Mouse (Mus musculus): ENCODE data around the gene Galnt10. TPM values are rescaled to one million over a fixed set of nuclear protein-coding genes. Genes with fewer than 3 reads are reported as not detected.

Gene Galnt10
- polyA plus RNA-seq, 1 experiment from 2014 or later = 27.5 TPM

- Histone ChIP-seq H3K9ac (no peak overlapping the region), H3K9me3 (replicated peaks) (no peaks in the 10 kb centered on the region), H3K36me3 (0 out of 2 replicates have a peak, but pooled peaks cover 10% of the 10 kb centered on the region), H3K4me2 (replicated peaks) (no peak overlapping the region), H3K4me1 (peaks cover 7% of the 10 kb centered on the region), H3K27me3 (no peaks in the 10 kb centered on the region), H3K27ac (replicated peaks) (no peak overlapping the region), H3K4me3 (replicated peaks) (no peak overlapping the region)
- ATAC-seq (ENCODE audit: insufficient number of reproducible peaks, low FRiP score, low TSS enrichment, low read depth) = no peak
- WGBS = 93% methylated on average over 8 of the region's 8 CpGs
Measured at GRCm38 (mm10) chr11:57771676-57772075, 126.4 kb downstream of the Galnt10 start.

GRCm38 (mm10) chr11:57773479-57773878, 128.2 kb downstream of the Galnt10 start:
- Histone ChIP-seq H3K9ac (no peak overlapping the region), H3K4me1 (peaks cover 9% of the 10 kb centered on the region), H3K27me3 (no peaks in the 10 kb centered on the region), H3K4me3 (replicated peaks) (no peak overlapping the region), H3K36me3 (0 out of 2 replicates have a peak, but pooled peaks cover 10% of the 10 kb centered on the region), H3K9me3 (replicated peaks) (no peaks in the 10 kb centered on the region), H3K4me2 (replicated peaks) (no peak overlapping the region), H3K27ac (replicated peaks) (no peak overlapping the region)
- no peak for ATAC-seq (ENCODE audit: insufficient number of reproducible peaks, low FRiP score, low TSS enrichment, low read depth)
- 26% methylated on average over 13 of the region's 13 CpGs for WGBS

GRCm38 (mm10) chr11:57773936-57774335, 128.7 kb downstream of the Galnt10 start:
- Histone ChIP-seq H3K9me3 (replicated peaks) (no peaks in the 10 kb centered on the region), H3K4me1 (peaks cover 11% of the 10 kb centered on the region), H3K9ac (no peak overlapping the region), H3K27me3 (no peaks in the 10 kb centered on the region), H3K4me3 (replicated peaks) (no peak overlapping the region), H3K4me2 (replicated peaks) (no peak overlapping the region), H3K36me3 (0 out of 2 replicates have a peak, but pooled peaks cover 10% of the 10 kb centered on the region), H3K27ac (replicated peaks) (no peak overlapping the region)
- 10% methylated on average over 4 of the region's 4 CpGs for WGBS
- no peak for ATAC-seq (ENCODE audit: insufficient number of reproducible peaks, low FRiP score, low TSS enrichment, low read depth)

GRCm38 (mm10) chr11:57775868-57776267, 130.6 kb downstream of the Galnt10 start:
- no peak overlapping the region for H3K27ac ChIP-seq (replicated peaks)
- 0 out of 2 replicates have a peak, but pooled peaks cover 7% of the 10 kb centered on the region for H3K36me3 ChIP-seq
- peaks cover 11% of the 10 kb centered on the region for H3K4me1 ChIP-seq
- H3K4me2 ChIP-seq (replicated peaks) = no peak overlapping the region
- H3K27me3 ChIP-seq = no peaks in the 10 kb centered on the region
- WGBS = 61% methylated on average over 6 of the region's 6 CpGs
- ATAC-seq (ENCODE audit: insufficient number of reproducible peaks, low FRiP score, low TSS enrichment, low read depth) = no peak
- no peak overlapping the region for H3K4me3 ChIP-seq (replicated peaks)
- H3K9ac ChIP-seq = no peak overlapping the region
- no peaks in the 10 kb centered on the region for H3K9me3 ChIP-seq (replicated peaks)

GRCm38 (mm10) chr11:57776546-57776945, 131.3 kb downstream of the Galnt10 start:
- Histone ChIP-seq H3K4me1 (peaks cover 11% of the 10 kb centered on the region), H3K36me3 (peaks cover 3% of the 10 kb centered on the region; the same call in 1 of the 2 replicates), H3K27me3 (no peaks in the 10 kb centered on the region), H3K4me3 (replicated peaks) (no peak overlapping the region), H3K27ac (replicated peaks) (no peak overlapping the region), H3K9ac (no peak overlapping the region), H3K9me3 (replicated peaks) (no peaks in the 10 kb centered on the region), H3K4me2 (replicated peaks) (no peak overlapping the region)
- no peak for ATAC-seq (ENCODE audit: insufficient number of reproducible peaks, low FRiP score, low TSS enrichment, low read depth)
- 82% methylated on average over 3 of the region's 3 CpGs for WGBS

- no peak overlapping the region for H3K27ac ChIP-seq (replicated peaks)
Measured at GRCm38 (mm10) chr11:57778349-57778748, 133.1 kb downstream of the Galnt10 start.

GRCm38 (mm10) chr11:57779824-57780223, 134.6 kb downstream of the Galnt10 start:
- no peak overlapping the region for H3K4me2 ChIP-seq (replicated peaks)

More at GRCm38 (mm10) chr11:57778349-57778748, 133.1 kb downstream of the Galnt10 start:
- Histone ChIP-seq H3K36me3 (no peaks in the 10 kb centered on the region; the same call in none of the 2 replicates), H3K27me3 (no peaks in the 10 kb centered on the region), H3K4me1 (peaks cover 11% of the 10 kb centered on the region), H3K9me3 (replicated peaks) (no peaks in the 10 kb centered on the region), H3K9ac (no peak overlapping the region), H3K4me2 (replicated peaks) (no peak overlapping the region), H3K4me3 (replicated peaks) (no peak overlapping the region)
- peak; percentile 41; the same call in 1 of the 2 replicates for ATAC-seq (ENCODE audit: insufficient number of reproducible peaks, low FRiP score, low TSS enrichment, low read depth)
- WGBS = 21% methylated on average over 5 of the region's 5 CpGs

GRCm38 (mm10) chr11:57786616-57787418, 141.6 kb downstream of the Galnt10 start:
- H3K9ac ChIP-seq = no peak overlapping the region
- 0 out of 2 replicates have a peak, but pooled peaks have one; percentile 29 for ATAC-seq (ENCODE audit: insufficient number of reproducible peaks, low FRiP score, low TSS enrichment, low read depth)
- WGBS = 28% methylated on average over 18 of the region's 18 CpGs
- peak overlapping the region; percentile 49 for H3K27ac ChIP-seq (replicated peaks)
- no peak overlapping the region for H3K4me3 ChIP-seq (replicated peaks)
- no peaks in the 10 kb centered on the region; the same call in 1 of the 2 replicates for H3K36me3 ChIP-seq
- no peak overlapping the region for H3K4me2 ChIP-seq (replicated peaks)
- no peaks in the 10 kb centered on the region for H3K27me3 ChIP-seq
- peaks cover 11% of the 10 kb centered on the region for H3K4me1 ChIP-seq
- H3K9me3 ChIP-seq (replicated peaks) = no peaks in the 10 kb centered on the region

More at GRCm38 (mm10) chr11:57779824-57780223, 134.6 kb downstream of the Galnt10 start:
- no peak overlapping the region for H3K27ac ChIP-seq (replicated peaks)
- no peak overlapping the region for H3K9ac ChIP-seq
- H3K4me3 ChIP-seq (replicated peaks) = no peak overlapping the region
- no peaks in the 10 kb centered on the region for H3K27me3 ChIP-seq
- WGBS = 71% methylated on average over 14 of the region's 14 CpGs
- H3K36me3 ChIP-seq = no peaks in the 10 kb centered on the region; the same call in none of the 2 replicates
- H3K9me3 ChIP-seq (replicated peaks) = no peaks in the 10 kb centered on the region
- ATAC-seq (ENCODE audit: insufficient number of reproducible peaks, low FRiP score, low TSS enrichment, low read depth) = no peak
- H3K4me1 ChIP-seq = peaks cover 11% of the 10 kb centered on the region

GRCm38 (mm10) chr11:57787913-57788312, 142.7 kb downstream of the Galnt10 start:
- no peak overlapping the region for H3K27ac ChIP-seq (replicated peaks)
- H3K4me1 ChIP-seq = peaks cover 11% of the 10 kb centered on the region
- H3K4me3 ChIP-seq (replicated peaks) = no peak overlapping the region
- H3K4me2 ChIP-seq (replicated peaks) = no peak overlapping the region
- no peak for ATAC-seq (ENCODE audit: insufficient number of reproducible peaks, low FRiP score, low TSS enrichment, low read depth)
- H3K27me3 ChIP-seq = no peaks in the 10 kb centered on the region
- WGBS = 34% methylated on average over 3 of the region's 3 CpGs
- no peaks in the 10 kb centered on the region for H3K36me3 ChIP-seq
- H3K9me3 ChIP-seq (replicated peaks) = no peaks in the 10 kb centered on the region
- H3K9ac ChIP-seq = no peak overlapping the region

GRCm38 (mm10) chr11:57790866-57791535, 145.8 kb downstream of the Galnt10 start:
- H3K4me2 ChIP-seq (replicated peaks) = no peak overlapping the region
- no peak overlapping the region for H3K9ac ChIP-seq
- no peaks in the 10 kb centered on the region for H3K27me3 ChIP-seq
- 35% methylated on average over 21 of the region's 21 CpGs for WGBS
- no peak overlapping the region for H3K4me3 ChIP-seq (replicated peaks)
- H3K4me1 ChIP-seq = peaks cover 11% of the 10 kb centered on the region
- H3K36me3 ChIP-seq = no peaks in the 10 kb centered on the region
- ATAC-seq (ENCODE audit: insufficient number of reproducible peaks, low FRiP score, low TSS enrichment, low read depth) = no peak
- H3K9me3 ChIP-seq (replicated peaks) = no peaks in the 10 kb centered on the region
- H3K27ac ChIP-seq (replicated peaks) = no peak overlapping the region

GRCm38 (mm10) chr11:57795086-57795485, 149.8 kb downstream of the Galnt10 start:
- H3K4me3 ChIP-seq (replicated peaks) = no peak overlapping the region
- H3K4me2 ChIP-seq (replicated peaks) = no peak overlapping the region
- H3K9ac ChIP-seq = no peak overlapping the region
- no peaks in the 10 kb centered on the region for H3K9me3 ChIP-seq (replicated peaks)
- H3K27me3 ChIP-seq = no peaks in the 10 kb centered on the region
- H3K36me3 ChIP-seq = no peaks in the 10 kb centered on the region
- H3K27ac ChIP-seq (replicated peaks) = no peak overlapping the region
- H3K4me1 ChIP-seq = peaks cover 1% of the 10 kb centered on the region; the same call in 1 of the 2 replicates
- no peak for ATAC-seq (ENCODE audit: insufficient number of reproducible peaks, low FRiP score, low TSS enrichment, low read depth)
- WGBS = 59% methylated on average over 6 of the region's 6 CpGs

All from embryonic facial prominence, embryonic 15.5 days (tissue).